In genomic region chr5:110287084-110287475, GRCm38 (mm10) we compare ENCODE assay signal across 9 mouse cellular contexts. TPM values are rescaled to one million over a fixed set of nuclear protein-coding genes. Genes with fewer than 3 reads are reported as not detected.
DNase-seq lines count a peak whose midpoint lies in the region; ATAC-seq and TF ChIP-seq lines count a peak whose summit lies in the region.
"Had no signal": no experiment of that assay in that cellular context is flagged by ENCODE, and none has a peak within 500 bp of the region (broad histone marks: within the 10 kb centered on the region; RNA-seq: fewer than 3 reads in every experiment).

No protein-coding gene starts in this region.

- TF ChIP-seq EP300 in ES-Bruce4 (IDR thresholded peaks at IDR 0.05; ENCODE audit: insufficient read depth, low read depth, low read length) = no peak

- peaks cover 2% of the 10 kb centered on the region; the same call in 1 of the 2 replicates for H3K36me3 ChIP-seq in heart, embryonic 11.5 days (ENCODE audit: control insufficient read depth, insufficient read depth, low read length)
- H3K36me3 ChIP-seq in ES-Bruce4 (ENCODE audit: control insufficient read depth, insufficient read depth, low read length, poor library complexity, severe bottlenecking) = peaks cover 32% of the 10 kb centered on the region
- peaks cover 34% of the 10 kb centered on the region for H3K36me3 ChIP-seq in hindbrain, embryonic 10.5 days
- peaks cover 13% of the 10 kb centered on the region; the same call in 1 of the 2 replicates for H3K36me3 ChIP-seq in liver, embryonic 16.5 days (ENCODE audit: control insufficient read depth, insufficient read depth)

- H3K4me2 ChIP-seq in heart, embryonic 11.5 days = peak overlapping the region; percentile 94
- peak overlapping the region; percentile 98 for H3K4me2 ChIP-seq in liver, embryonic 16.5 days (ENCODE audit: low read depth, low read length)

- no peak for ATAC-seq in heart, embryonic 11.5 days (replicated peaks; ENCODE audit: insufficient number of reproducible peaks, low FRiP score, low TSS enrichment)
- no peak for ATAC-seq in liver, embryonic 16.5 days (ENCODE audit: low read depth)

- H3K4me1 ChIP-seq in heart, embryonic 11.5 days (ENCODE audit: control insufficient read depth, insufficient read depth, low read length) = 0 out of 2 replicates have a peak, but pooled peaks cover 4% of the 10 kb centered on the region
- H3K4me1 ChIP-seq in ES-Bruce4 (ENCODE audit: control insufficient read depth, insufficient read depth, low read length) = no peaks in the 10 kb centered on the region
- H3K4me1 ChIP-seq in hindbrain, embryonic 10.5 days (replicated peaks) = peaks cover 22% of the 10 kb centered on the region
- peaks cover 26% of the 10 kb centered on the region for H3K4me1 ChIP-seq in liver, embryonic 16.5 days (ENCODE audit: control insufficient read depth, low read depth, low read length)

- H3K9ac ChIP-seq in heart, embryonic 11.5 days (ENCODE audit: low read depth, low read length) = peak overlapping the region; percentile 43; the same call in 1 of the 2 replicates
- H3K9ac ChIP-seq in ES-Bruce4 (ENCODE audit: low read depth, poor library complexity, severe bottlenecking) = peak overlapping the region; percentile 95
- H3K9ac ChIP-seq in liver, embryonic 16.5 days (ENCODE audit: low read depth, low read length) = peak overlapping the region; percentile 81

- H3K27me3 ChIP-seq in heart, embryonic 11.5 days (ENCODE audit: control insufficient read depth, insufficient read depth, low read length) = no peaks in the 10 kb centered on the region
- H3K27me3 ChIP-seq in ES-Bruce4 (ENCODE audit: control insufficient read depth, insufficient read depth, low read length, poor library complexity, severe bottlenecking) = no peaks in the 10 kb centered on the region; the same call in 1 of the 2 replicates
- peaks cover 25% of the 10 kb centered on the region for H3K27me3 ChIP-seq in hindbrain, embryonic 10.5 days (ENCODE audit: insufficient read depth, poor library complexity, severe bottlenecking)
- no peaks in the 10 kb centered on the region for H3K27me3 ChIP-seq in liver, embryonic 16.5 days (ENCODE audit: control insufficient read depth, insufficient read depth, low read depth, low read length)

- TF ChIP-seq CTCF in ES-Bruce4 (IDR thresholded peaks at IDR 0.05; ENCODE audit: low read depth, low read length) = no peak

- H3K9me3 ChIP-seq in heart, embryonic 11.5 days (replicated peaks; ENCODE audit: control insufficient read depth, low read length) = no peaks in the 10 kb centered on the region
- H3K9me3 ChIP-seq in ES-Bruce4 (replicated peaks; ENCODE audit: control insufficient read depth, insufficient read depth, low read length, poor library complexity, severe bottlenecking) = no peaks in the 10 kb centered on the region
- no peaks in the 10 kb centered on the region for H3K9me3 ChIP-seq in hindbrain, embryonic 10.5 days
- no peaks in the 10 kb centered on the region for H3K9me3 ChIP-seq in liver, embryonic 16.5 days (replicated peaks; ENCODE audit: control insufficient read depth, low read length)

- WGBS in heart, embryonic 11.5 days (ENCODE audit: insufficient replicate concordance) = 81% methylated on average over 2 of the region's 2 CpGs
- WGBS in hindbrain, embryonic 10.5 days = 85% methylated on average over 2 of the region's 2 CpGs
- 51% methylated on average over 2 of the region's 2 CpGs for WGBS in liver, embryonic 16.5 days (ENCODE audit: insufficient replicate concordance)

- no peak for DNase-seq in heart, postnatal 4 days
- DNase-seq in hindbrain, embryonic 10.5 days (ENCODE audit: low spot score) = no peak
- no peak for DNase-seq in Muller cell, postnatal 12 days (ENCODE audit: inconsistent ontology term)
- no peak for DNase-seq in frontal cortex, postnatal 10 days (ENCODE audit: low spot score in 2 of 2)
- DNase-seq in right cerebral cortex, postnatal 14 days = no peak
- DNase-seq: cerebellum, adult 18-20 months had no signal

- H3K4me3 ChIP-seq in heart, embryonic 11.5 days (ENCODE audit: low read depth, low read length) = peak overlapping the region; percentile 66
- H3K4me3 ChIP-seq in ES-Bruce4 (ENCODE audit: low read depth, low read length) = peak overlapping the region; percentile 38; the same call in 1 of the 2 replicates
- peak overlapping the region; percentile 62 for H3K4me3 ChIP-seq in hindbrain, embryonic 10.5 days
- peak overlapping the region; percentile 82 for H3K4me3 ChIP-seq in liver, embryonic 16.5 days (ENCODE audit: low read depth, low read length)

- H3K27ac ChIP-seq in heart, embryonic 11.5 days (ENCODE audit: low read depth, low read length) = no peak overlapping the region
- H3K27ac ChIP-seq in ES-Bruce4 (ENCODE audit: insufficient read depth, low read length) = no peak overlapping the region
- H3K27ac ChIP-seq in hindbrain, embryonic 10.5 days = no peak overlapping the region
- no peak overlapping the region for H3K27ac ChIP-seq in liver, embryonic 16.5 days (ENCODE audit: low read length)

- TF ChIP-seq POLR2A in ES-Bruce4 (IDR thresholded peaks at IDR 0.05; ENCODE audit: insufficient read depth, low read length) = no peak

RNA-seq across cellular contexts. Expression of gene Pole, which starts 1.0 kb away (rescaled TPM):
- 21.2 and 25.7 TPM in 2 replicates for polyA plus RNA-seq in heart, embryonic 11.5 days (2014; fragmentation: Nextera tagmentation; extraction: Ambion mirVana)
- 10 to 100 TPM; 20.9 to 22.0 TPM for total RNA-seq in heart, postnatal 4 days (2021)
- 80.9 and 81.8 TPM in 2 replicates for polyA plus RNA-seq in ES-Bruce4 (2011; ENCODE audit: insufficient read depth, insufficient read length, low read depth, missing spikeins)
- polyA plus RNA-seq in hindbrain, embryonic 10.5 days (2016; fragmentation: Nextera tagmentation; extraction: Ambion mirVana) = 33.4 and 44.2 TPM in 2 replicates
- polyA plus RNA-seq in liver, embryonic 16.5 days (2015; fragmentation: Nextera tagmentation; extraction: Ambion mirVana) = 15.5 and 16.5 TPM in 2 replicates

RNA-seq across cellular contexts. Expression of gene Pxmp2, which starts 1.1 kb away (rescaled TPM):
- polyA plus RNA-seq in heart, embryonic 11.5 days (2014; fragmentation: Nextera tagmentation; extraction: Ambion mirVana) = 15.1 and 18.0 TPM in 2 replicates
- total RNA-seq in heart, postnatal 4 days (2021) = 10 to 100 TPM; 23.3 to 25.0 TPM
- 10.5 and 14.5 TPM in 2 replicates for polyA plus RNA-seq in ES-Bruce4 (2011; ENCODE audit: insufficient read depth, insufficient read length, low read depth, missing spikeins)
- 12.1 and 14.4 TPM in 2 replicates for polyA plus RNA-seq in hindbrain, embryonic 10.5 days (2016; fragmentation: Nextera tagmentation; extraction: Ambion mirVana)
- polyA plus RNA-seq in liver, embryonic 16.5 days (2015; fragmentation: Nextera tagmentation; extraction: Ambion mirVana) = 52.2 and 55.6 TPM in 2 replicates

RNA-seq across cellular contexts. Expression of gene Pgam5, which starts 17.4 kb away (rescaled TPM):
- polyA plus RNA-seq in heart, embryonic 11.5 days (2014; fragmentation: Nextera tagmentation; extraction: Ambion mirVana) = 55.4 and 64.6 TPM in 2 replicates
- 10 to 100 TPM; 41.4 to 42.8 TPM for total RNA-seq in heart, postnatal 4 days (2021)
- polyA plus RNA-seq in ES-Bruce4 (2011; ENCODE audit: insufficient read depth, insufficient read length, low read depth, missing spikeins) = 63.4 and 66.7 TPM in 2 replicates
- 92.7 and 98.0 TPM in 2 replicates for polyA plus RNA-seq in hindbrain, embryonic 10.5 days (2016; fragmentation: Nextera tagmentation; extraction: Ambion mirVana)
- polyA plus RNA-seq in liver, embryonic 16.5 days (2015; fragmentation: Nextera tagmentation; extraction: Ambion mirVana) = 21.6 and 23.2 TPM in 2 replicates

RNA-seq across cellular contexts. Expression of gene P2rx2, which starts 55.9 kb away (rescaled TPM):
- polyA plus RNA-seq in heart, embryonic 11.5 days (2014; fragmentation: Nextera tagmentation; extraction: Ambion mirVana) = 0.27 TPM in 1 of 2 replicates, not detected in the other
- not detected for total RNA-seq in heart, postnatal 4 days (2021)
- 0.58 and 1.2 TPM in 2 replicates for polyA plus RNA-seq in ES-Bruce4 (2011; ENCODE audit: insufficient read depth, insufficient read length, low read depth, missing spikeins)
- polyA plus RNA-seq in hindbrain, embryonic 10.5 days (2016; fragmentation: Nextera tagmentation; extraction: Ambion mirVana) = 0.57 and 0.92 TPM in 2 replicates
- not detected in 2 replicates for polyA plus RNA-seq in liver, embryonic 16.5 days (2015; fragmentation: Nextera tagmentation; extraction: Ambion mirVana)

RNA-seq across cellular contexts. Expression of gene Ankle2, which starts 56.3 kb away (rescaled TPM):
- 24.8 and 28.7 TPM in 2 replicates for polyA plus RNA-seq in heart, embryonic 11.5 days (2014; fragmentation: Nextera tagmentation; extraction: Ambion mirVana)
- total RNA-seq in heart, postnatal 4 days (2021) = 10 to 100 TPM; 27.9 to 29.8 TPM
- 52.3 and 58.4 TPM in 2 replicates for polyA plus RNA-seq in ES-Bruce4 (2011; ENCODE audit: insufficient read depth, insufficient read length, low read depth, missing spikeins)
- 29.6 and 30.4 TPM in 2 replicates for polyA plus RNA-seq in hindbrain, embryonic 10.5 days (2016; fragmentation: Nextera tagmentation; extraction: Ambion mirVana)
- polyA plus RNA-seq in liver, embryonic 16.5 days (2015; fragmentation: Nextera tagmentation; extraction: Ambion mirVana) = 9.9 and 12.3 TPM in 2 replicates

Comparison
In these comparisons a context has a peak if more than half of its experiments do, and no peak if none do; other contexts are left out.
1. H3K9ac ChIP-seq: peak in every context shown above with its lines; median percentile 95 in ES-Bruce4; 81 in liver, embryonic 16.5 days; 43 in heart, embryonic 11.5 days.